ENCODE assay signal across 11 mouse cellular contexts in the genomic region with DNA sequence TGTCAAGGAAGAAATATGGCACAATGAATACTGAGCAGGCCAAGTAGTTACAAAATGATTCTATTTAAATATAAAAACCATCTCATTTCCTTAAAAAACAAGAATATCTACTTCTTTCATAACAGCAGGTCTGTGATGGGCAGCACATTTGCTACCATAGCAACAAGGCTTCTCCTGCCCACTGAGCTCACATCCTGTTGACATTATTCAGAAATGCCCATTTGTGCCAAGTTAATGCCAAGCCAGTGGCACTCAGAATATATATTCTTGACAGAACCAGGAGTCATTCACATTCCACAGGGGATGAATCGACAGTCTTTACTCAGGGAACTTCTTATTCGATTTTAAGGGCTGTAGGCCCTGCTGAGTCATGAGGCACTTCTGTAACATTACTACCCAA.
A peak's percentile ranks its signal among the peaks of the same experiment; 100 is the strongest.
DNase-seq lines count a peak whose midpoint lies in the region; ATAC-seq lines count a peak whose summit lies in the region.
"Had no signal": no experiment of that assay in that cellular context is flagged by ENCODE, and none has a peak within 500 bp of the region (broad histone marks: within the 10 kb centered on the region; RNA-seq: fewer than 3 reads in every experiment).

No protein-coding gene starts in this region.

- WGBS in macrophage (ENCODE audit: missing documents) = 13% methylated on average over 2 of the region's 2 CpGs

- no peaks in the 10 kb centered on the region for H3K36me3 ChIP-seq in macrophage (ENCODE audit: inconsistent target)

- peak; percentile 24 for DNase-seq in layer of hippocampus, adult 11-12 months (ENCODE audit: low spot score)
- DNase-seq in layer of hippocampus, postnatal 25 days (ENCODE audit: extremely low spot score in 1 of 2, low spot score in 1 of 2) = no peak
- DNase-seq in Muller cell, postnatal 12 days (ENCODE audit: inconsistent ontology term) = peak; percentile 38
- DNase-seq in brain, adult 2 months (ENCODE audit: low read depth, low spot score) = peak; percentile 86
- DNase-seq in thymus, postnatal 10 days (ENCODE audit: low spot score in 2 of 2) = no peak
- no peak for DNase-seq in embryo, embryonic 10 days (ENCODE audit: low spot score)
- DNase-seq: cerebellum, adult 9-10 months had no signal

- no peak for ATAC-seq in erythroblast, adult 5-6 weeks (replicated peaks; ENCODE audit: low FRiP score, poor library complexity, severe bottlenecking)

- no peak overlapping the region for H3K4me3 ChIP-seq in macrophage (ENCODE audit: inconsistent target)
- H3K4me3 ChIP-seq: limb, embryonic 10.5 days; midbrain, embryonic 12.5 days had no signal

- peaks cover 31% of the 10 kb centered on the region for H3K79me2 ChIP-seq in macrophage (ENCODE audit: inconsistent target)

- peak overlapping the region; percentile 97 for H3K27ac ChIP-seq in macrophage
- H3K27ac ChIP-seq: limb, embryonic 10.5 days; midbrain, embryonic 12.5 days had no signal

Comparison
In these comparisons a context has a peak if more than half of its experiments do, and no peak if none do; other contexts are left out.
1. DNase-seq: peak in layer of hippocampus, adult 11-12 months (single experiment), Muller cell, postnatal 12 days (single experiment) and brain, adult 2 months (single experiment); none in layer of hippocampus, postnatal 25 days (0 of 2), thymus, postnatal 10 days (0 of 2) and embryo, embryonic 10 days (single experiment).